Mouse (Mus musculus) embryo, embryonic 10 days (tissue): ENCODE results near the gene Rbfox1.

Source experiments
- DNase-seq: peaks from one replicate; pipeline ENCODE4 v3.0.0-alpha.2; 2015; ENCODE audit warnings: low spot score

Gene Rbfox1

DNA sequence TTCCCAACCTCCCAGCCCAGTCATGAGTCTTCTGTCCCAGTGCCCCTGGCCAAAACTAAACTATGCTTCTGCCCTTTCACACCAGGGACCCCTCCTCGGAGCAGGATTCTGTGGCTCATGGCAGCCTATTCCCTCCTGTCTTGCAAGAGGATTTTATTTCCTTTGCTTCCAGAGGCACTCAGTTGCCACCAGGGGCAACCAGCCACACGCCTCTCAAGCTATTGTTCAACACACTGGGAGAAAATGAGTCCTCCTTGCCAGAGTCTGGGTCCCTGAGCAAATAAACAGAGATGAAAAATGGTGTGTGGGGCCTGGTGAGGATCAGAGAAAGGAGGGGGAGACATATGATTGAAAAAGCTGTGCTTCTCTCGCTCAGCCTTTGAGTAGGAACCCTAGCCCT lies 327.8 kb downstream of the Rbfox1 start:
- DNase-seq, result peak; percentile 31

DNA sequence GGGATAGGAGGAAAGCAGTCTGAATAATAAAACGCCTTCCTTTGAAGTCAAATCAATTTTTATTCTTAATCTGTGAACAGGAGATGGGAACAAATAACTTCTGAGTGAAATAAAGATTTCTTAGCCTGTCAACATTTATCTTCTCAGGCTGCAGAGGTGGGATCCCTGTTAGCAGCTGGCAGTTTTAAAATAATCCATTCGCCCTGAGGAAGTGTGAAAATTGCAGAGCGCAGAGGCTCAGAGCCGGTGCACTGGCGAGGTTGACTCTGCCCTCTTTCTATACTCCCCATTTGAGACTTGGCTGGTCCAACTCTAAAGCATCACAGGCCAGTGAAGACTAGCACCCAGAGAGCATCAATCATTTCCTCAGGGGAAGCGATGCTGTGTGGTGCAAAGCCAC lies 342.3 kb downstream of the Rbfox1 start:
- DNase-seq, result no peak

DNA sequence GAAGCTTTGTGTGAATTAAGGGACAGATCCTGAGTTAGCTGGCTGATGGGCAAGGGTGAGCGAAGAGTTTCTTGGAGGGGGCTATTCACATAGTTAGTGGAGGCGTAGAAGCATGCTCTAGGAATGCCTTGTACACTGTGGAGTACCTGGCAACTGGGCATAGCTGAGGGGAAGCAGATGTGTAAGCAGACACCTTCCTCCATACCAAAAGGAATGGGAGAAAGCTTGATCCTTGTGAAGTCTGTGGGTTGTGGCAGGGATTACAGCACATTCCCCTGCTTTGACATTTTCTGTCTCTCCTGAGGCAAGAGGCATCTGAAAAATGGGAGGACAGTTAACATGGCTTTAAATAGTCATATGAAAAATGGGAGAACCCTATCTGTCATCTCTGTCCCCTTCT lies 347.8 kb downstream of the Rbfox1 start:
- no peak for DNase-seq

DNA sequence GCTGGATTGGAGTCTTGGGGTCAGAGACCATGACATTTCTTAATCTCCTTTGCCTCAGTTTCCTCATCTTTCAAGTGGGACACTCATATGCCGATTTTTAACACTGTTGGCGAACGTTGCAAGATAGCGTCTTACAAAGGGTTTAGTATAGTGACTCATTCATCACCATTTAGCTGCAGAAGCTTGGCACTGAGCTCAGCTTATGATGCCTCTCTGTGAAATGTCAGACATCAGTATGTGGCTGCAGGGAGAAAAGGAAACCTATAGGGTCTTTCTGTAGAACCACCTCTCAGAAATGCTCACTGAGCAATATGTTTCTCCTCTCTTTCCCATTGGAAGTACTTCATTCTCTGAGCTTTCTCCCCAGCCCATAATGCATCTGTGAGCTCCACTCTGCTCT lies 356.2 kb downstream of the Rbfox1 start:
- DNase-seq, result no peak

DNA sequence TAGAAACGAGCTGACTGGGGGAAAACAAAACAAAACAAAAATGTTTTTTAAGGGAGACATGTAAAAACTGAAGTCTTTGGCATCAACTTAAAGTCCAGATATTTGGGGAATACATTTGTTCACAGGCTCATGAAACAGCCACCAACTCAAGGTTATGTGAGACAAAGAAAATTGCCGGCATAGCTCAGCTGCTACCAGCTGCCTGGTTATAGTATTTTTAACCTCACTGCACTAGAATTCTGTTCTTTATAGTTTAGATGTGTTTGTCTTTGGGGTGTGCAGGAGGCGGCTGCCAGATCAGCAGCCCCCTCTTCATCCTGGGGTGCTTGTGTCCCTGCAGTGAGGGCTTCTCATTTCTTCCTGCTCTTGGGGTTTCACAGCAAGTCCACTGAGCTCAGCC lies 357.3 kb downstream of the Rbfox1 start:
- no peak for DNase-seq

DNA sequence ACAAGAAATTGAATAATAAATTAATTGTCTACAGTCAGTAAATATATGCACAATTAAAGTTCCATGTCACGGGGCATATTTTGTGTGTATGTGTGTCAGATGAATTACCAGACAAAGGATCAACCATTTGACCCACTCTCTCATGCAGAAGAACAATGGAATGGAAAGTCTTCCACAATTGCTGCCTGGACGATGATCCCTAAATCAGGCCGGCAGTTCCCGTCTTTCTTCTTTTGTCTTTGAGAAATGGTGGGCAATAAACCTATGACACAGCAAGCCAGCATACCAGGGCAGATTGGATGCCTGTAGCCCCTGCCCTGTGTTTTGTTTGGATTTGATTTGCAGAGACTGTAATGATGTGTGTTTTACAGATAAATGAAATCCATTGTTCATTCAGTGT lies 362.4 kb downstream of the Rbfox1 start:
- peak; percentile 3 for DNase-seq

DNA sequence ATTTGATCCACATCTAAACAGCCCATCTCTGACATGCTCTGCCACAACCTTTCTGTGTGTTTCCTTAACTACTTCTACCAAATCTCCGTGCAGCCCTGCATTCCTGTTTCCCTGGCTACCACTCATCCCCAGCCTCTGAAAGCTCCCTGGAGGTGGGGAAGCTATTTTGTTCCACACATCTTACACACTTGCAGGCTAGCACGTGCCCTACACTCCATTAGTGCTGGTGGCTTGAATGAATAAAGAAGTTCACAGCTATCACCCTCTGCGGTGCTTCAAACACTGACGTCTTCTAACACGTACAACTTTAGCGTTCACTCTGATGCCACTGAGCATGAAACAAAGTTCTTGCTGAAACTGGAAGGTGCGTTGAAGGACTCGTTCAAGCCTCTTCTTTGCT lies 379.4 kb downstream of the Rbfox1 start:
- no peak for DNase-seq

DNA sequence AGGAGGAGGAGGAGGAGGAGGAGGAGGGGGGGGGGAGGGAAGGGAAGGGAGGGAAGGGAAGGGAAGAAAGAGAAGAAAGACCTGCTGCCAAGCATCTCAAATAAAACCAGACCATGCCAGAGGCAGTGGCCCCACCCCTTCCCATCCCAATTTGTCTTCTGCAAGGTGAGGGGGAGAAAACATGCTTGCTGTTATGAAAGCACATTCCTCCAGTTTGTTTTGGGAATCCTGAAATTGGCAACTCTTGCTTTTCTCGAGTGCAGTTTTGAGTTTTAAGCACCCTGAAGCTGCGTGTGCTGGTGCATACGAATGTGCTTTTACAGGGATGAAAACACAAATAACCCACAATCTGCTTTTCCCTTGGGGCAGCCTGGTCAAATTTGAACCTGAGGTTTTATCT lies 380.5 kb downstream of the Rbfox1 start:
- no peak for DNase-seq

DNA sequence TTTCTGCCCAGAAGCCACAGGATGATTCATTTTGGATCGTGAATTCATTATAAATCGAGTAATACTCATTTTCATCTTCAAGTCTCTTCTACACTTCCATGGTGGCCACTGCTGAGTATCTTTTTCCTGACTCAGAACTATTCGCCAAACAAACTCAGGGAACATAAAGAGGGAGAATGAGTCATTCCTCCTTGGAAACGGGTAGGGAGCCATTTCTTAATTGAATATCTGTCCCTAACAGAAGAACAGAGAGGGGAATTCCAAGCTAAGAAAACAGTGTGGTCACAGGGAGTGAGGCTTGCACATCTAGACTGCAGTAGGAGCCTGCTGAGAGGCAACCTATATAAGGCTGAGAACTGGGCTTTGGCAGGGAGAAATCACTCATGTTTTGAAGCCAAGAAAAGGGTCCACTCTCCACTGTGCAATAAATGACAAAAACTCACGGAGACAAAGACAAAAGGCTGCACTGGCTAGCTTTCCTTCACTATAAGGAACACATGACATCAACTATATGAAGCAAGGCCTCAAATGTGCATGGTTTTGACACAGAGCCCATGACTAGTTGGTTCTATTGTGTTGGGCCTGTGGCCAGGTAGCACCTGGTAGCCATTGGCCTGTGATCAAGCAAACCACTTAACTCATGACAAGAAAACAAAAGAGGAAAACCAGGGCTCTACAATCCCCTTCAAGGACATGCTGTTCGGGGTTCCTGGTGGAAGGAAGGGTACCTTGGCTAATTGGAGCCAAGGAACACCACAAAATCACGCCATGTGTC lies 386.6 kb downstream of the Rbfox1 start:
- no peak for DNase-seq

DNA sequence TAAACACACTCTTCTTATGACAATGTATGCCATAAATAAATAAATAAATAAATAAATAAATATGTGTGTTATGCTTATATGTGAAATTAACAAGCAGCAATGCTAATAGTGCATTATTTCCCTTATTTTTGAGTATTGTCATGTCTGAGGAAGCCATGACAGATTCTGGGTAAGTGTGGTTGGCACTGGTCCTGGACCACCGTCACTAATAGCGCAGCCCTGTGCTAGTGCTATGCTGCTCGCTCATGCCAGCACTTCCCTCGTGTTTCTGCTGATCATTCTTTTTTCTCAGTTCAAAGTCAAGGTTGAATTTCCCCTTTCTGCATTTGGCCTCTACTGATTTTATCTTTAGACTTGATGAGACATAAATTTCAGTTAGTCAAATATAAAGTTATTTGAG lies 398.3 kb downstream of the Rbfox1 start:
- DNase-seq, result no peak

DNA sequence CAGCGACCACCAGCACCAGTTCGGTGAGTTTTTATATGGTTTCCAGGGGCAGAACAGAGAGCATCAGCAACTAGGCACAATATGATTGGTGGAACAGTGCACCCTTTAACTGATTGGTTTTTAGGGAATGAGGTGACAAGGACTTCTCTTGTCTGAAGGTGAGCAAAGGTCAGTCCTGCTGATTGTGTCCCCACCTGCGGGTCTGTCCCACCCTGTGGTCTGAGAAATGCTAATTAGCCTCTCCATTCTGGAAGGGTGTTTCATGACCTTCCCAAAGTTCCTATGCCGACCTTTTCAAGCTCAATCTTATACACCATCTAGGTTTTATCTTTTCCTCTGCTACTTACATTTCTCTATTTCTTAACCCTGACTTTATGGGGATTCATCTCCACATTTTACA lies 399.2 kb downstream of the Rbfox1 start:
- no peak for DNase-seq

DNA sequence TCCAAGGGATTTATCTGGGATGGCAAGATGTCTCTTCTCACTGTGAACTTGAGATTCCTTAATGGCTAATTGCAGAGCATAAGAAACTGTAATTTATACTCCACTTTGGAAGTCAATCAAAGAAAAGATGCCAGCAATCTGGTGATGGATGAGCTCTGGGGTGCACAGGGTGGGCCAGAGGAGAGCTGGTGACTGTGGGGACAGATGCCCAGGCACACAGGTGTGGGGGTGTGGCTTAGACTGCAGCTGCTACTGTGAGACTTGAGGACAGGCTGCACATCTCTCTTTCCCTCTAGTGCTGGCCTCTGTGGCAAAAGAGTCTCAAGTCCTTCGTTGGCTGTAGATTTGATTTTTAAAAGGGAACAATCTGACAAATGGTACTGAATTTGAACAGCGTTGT lies 402.5 kb downstream of the Rbfox1 start:
- DNase-seq, result no peak

DNA sequence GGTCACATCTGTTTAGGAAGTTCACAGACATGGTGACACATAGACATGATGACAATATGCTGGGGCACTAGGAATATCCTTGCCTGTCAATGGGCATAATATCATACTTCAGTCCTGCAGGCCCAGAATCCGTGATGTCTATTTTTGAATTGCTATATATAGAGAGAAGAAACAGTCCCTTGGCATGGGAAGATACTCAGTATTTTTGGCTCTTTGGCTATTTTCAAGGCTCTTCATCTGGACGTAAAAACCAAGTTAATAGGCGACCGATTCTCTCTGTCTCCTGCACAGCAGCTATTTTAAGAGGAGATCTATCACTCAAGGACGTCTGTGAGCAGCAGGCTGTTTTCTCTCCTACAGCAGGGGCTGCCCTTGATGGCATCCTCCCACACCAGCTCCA lies 415.0 kb downstream of the Rbfox1 start:
- DNase-seq, result no peak

DNA sequence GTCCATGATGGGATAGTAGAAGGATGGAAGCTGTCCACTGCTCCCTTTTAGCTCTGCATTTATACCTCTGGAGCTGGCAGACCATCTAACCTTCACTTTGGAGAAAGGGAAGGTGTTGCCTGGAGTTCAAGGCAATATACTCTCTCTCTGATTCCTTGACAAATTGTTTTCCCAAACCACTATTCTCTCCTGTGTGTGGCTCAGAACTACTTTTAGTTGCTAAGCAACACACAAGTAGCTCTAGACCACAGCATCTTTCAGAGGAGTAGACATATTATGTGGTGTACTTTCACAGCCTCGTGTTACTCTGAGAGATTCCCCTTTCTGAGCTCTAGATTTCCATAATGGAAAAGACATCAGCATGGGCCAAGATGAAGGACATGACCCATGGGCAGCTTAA lies 417.9 kb downstream of the Rbfox1 start:
- no peak for DNase-seq

DNA sequence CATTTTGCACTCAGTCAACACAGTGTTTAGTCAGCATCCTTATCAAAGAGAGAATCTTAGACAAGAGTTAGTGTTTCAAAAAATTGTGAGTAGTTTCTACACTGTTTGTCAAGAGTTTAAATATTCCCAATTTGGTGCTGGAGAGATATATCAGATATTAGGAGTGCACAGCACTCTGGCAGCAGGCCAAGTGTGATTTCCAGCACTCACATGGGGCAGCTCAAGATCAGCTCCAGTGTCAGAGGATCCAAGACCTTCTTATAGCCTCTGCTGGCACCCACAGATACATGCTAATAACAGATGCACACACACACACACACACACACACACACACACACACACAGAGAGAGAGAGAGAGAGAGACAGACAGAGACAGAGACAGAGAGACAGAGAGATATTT lies 424.8 kb downstream of the Rbfox1 start:
- DNase-seq, result no peak

DNA sequence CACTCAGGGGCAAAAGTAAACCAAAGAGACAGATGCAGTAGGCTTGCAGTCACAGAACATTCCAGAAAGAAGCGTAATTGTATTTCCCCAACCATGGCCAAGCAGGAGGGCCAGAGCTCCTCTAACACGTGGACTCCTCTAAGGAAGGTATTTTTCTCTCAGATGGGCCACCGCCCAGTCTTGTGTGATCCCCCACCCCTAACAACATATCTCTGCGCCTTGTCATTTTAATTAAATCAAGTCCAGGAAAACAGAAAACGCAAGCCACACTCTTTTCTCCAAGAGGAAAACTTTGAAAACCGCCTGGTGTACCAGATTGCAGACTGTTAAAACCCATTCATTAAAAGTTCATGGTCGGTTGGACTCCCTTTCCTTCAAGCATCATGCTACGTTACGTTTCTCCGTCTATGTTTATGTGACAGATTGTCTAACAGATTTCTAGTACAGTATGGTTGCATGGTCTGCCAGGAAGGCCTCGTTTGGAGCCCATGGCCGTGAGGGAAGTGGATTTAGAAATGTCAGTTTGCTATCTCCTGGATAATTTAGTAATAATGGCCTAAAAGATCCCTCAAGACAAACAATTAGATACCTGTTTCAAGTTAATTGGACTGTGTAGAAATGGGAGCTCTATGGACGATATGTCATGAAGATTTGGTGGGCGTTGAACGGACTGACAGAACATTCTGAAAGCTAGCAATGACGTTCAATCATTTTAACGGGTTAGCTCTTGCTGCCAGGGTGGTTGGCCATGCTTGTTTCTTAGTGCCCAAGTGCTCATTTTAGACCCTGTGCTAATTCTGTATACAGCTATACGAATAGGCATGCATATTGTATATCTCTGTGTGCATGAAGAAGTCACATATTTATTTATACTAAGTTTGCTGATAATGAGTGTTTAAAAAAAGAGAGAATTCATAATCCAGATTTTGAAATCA lies 425.9 kb downstream of the Rbfox1 start:
- no peak for DNase-seq

DNA sequence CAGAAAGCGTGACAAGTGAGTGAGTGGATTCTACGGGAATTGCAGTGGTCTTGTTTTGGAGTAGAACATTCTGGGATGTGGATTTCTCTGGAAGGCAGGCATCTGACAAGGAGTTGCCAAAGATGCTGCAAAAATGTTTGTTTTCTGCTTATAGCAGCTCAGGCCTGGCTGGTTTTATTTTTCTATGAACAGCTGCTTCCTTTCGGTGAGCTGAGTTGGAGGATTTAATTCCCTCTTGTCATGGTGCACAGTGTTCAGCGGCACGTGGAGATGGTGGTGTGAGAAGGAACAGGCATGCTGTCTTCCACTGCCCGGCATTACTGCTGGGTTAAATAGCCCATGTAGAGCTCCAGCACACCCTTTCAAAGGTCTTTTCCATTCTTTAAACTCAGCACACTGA lies 428.5 kb downstream of the Rbfox1 start:
- DNase-seq, result no peak

DNA sequence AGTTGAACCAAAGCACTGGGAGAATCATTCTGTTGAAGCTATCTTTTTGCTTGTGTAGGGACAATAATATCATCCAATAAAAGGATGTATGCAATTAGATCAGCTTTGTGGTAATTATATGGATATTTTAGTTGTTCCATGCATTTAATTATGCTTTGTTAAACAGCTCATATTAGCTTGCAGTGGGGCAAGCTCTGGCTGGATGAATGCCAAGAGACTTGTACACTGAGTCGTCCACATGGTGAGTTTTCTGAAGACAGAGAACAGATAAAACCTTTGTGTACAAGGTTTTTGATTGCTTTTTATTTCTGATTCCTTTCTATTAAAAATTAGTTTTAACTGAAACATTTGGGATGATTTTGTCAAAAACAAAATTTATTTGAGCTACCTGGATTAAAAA lies 439.7 kb downstream of the Rbfox1 start:
- DNase-seq, result no peak

DNA sequence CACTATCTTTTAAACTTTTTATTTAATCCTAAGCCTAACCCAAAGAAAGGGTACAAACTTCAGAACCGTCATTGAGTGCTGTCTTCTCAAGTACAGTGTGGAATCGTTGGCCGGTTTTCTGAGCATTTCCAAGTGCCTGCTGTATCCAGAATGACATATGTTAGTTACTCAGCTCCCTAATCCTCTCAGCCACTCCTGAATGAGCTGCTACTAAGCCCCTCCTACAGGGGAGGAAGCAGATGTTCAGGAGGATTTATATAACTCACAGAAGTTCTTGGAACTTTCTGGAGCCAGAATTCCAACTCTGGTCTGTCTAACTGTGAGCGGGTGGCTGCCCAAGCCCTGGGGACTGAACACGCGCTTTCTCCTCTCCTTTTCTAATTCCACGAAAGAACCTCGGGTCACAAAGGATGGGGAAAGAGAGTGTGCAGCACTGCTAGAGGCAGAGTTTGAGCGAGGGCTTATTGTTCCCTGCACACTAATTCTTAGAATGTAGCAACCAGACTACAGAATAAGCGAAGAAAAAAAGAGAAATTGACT lies 446.3 kb downstream of the Rbfox1 start:
- no peak for DNase-seq

DNA sequence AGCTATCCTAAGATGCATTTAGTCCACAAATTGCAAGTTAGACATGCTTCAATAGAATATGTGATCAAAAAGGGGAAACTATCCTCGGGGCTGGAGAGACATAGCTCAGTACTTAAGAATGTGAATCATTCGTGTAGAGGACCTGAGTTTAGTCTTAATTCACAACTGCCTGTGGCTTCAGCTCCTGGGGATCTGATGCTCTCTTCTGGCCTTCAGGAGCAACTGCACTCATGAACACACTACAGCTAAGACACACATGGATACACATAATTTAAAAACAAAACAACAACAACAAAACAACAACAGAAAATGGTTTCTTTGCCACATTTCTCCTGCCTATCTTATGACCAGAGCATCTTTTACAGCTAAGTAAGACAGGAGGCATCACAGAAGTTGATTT lies 448.1 kb downstream of the Rbfox1 start:
- no peak for DNase-seq

DNA sequence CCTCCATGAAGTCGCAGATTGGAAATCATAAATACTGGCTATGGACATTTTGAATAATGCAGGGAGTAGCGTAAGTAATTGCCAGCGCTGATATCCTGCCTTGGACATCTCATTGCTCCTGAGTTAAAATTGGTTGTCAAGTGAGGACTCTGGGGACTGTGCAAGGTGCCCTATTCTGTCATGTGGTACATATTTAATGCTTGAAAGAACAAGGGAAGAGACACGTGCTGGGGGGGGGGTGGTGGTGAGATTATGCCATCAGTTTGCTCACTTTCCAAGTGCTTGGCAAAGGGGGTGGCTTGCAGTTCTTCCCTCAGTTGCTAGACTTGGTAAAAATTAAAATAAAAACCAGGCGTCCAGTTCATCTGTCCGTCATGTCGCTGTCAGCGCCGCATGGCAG lies 462.9 kb downstream of the Rbfox1 start:
- no peak for DNase-seq

DNA sequence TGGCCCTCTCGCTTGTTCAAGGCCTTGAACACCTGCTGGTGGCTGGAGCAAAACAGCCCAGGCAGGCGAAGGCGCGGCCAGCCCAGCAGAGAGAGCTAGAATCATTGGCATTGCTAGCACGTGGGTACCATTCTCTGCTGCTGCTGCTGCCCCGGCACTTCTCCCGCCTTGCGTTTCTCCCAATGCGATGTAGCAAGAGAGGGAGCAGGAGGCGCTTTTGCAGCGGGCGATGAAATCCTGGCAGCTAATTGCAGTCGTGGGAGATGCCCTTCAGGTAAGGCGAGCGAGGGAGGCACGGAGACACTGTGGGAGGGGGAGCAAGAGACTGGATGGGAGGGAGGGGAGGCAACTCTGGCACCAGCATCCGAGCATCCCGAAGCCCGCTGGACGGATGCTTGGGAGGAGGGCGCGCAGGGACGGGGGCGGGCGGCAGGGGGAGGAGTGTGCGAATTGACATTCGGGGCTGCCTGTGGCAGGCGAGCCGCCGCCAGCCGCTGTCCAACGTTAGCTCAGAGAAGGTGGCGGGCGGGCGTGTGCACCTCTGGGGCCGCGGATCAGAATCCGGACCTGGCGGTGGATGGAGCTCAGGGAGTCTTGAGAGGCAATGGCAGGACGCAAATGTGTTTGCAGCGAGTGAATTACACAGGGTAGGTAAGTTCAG lies 463.6 kb downstream of the Rbfox1 start:
- peak; percentile 78 for DNase-seq

DNA sequence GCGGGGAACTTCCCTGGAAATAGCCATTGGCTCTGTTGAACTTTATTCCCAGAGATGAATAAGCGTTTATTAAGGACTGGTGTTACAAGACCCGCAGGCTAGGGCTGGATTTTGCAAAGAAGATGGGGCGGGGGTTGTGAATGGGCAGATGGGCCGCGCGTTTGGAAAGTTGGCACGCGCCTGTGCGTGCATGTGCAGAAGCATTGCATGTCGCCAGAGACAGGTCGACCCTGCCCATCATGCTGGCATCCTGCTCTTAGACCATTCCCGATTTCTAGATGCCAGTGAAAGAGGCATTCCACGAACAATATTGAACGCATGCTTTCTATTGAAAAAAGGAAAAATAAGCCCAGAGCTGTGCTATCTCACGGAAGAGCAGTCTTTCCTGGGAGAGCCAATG lies 464.2 kb downstream of the Rbfox1 start:
- DNase-seq, result no peak
